Mouse (Mus musculus) Patski (cell line): ENCODE data around the gene Zfr2. TPM values are rescaled to one million over a fixed set of nuclear protein-coding genes. Genes with fewer than 3 reads are reported as not detected.

Experiments used
- ATAC-seq: fragments of 100-300 bp; one replicate; pipeline ENCODE4 v1.8.0; 2021
- CTCF ChIA-PET: fragments of 350-600 bp; sonication (Branson Sonifier 250); formaldehyde crosslinking; loops from one replicate; lab custom pipeline; 2022; ENCODE audit warnings: inconsistent platforms; lab: Charles Lee
- POLR2A ChIA-PET: fragments of 350-600 bp; sonication (Branson Sonifier 250); formaldehyde crosslinking; loops from one replicate; lab custom pipeline; 2022; ENCODE audit warnings: antibody characterized with exemption, inconsistent platforms; lab: Charles Lee
- DNase-seq: peaks from one replicate; pipeline ENCODE4 v3.0.0-alpha.2; 2011; ENCODE audit warnings: low read depth, low spot score
- H3K27me3 ChIP-seq: fragments of 371-371 bp; one replicate; pipeline ENCODE4 v1.5.1; 2021
- CTCF ChIP-seq: fragments of 100-300 bp; IDR thresholded peaks from one replicate; pipeline ENCODE4 v1.5.1; 2021
- in situ Hi-C: fragments of 300-500 bp; cut with MboI; formaldehyde crosslinking; loops from 3 replicates; pipeline ENCODE4 v1.11.1; 2018; ENCODE audit warnings: low pct_unique_long_range_greater_than_20kb, mixed read lengths
- polyA plus RNA-seq: library from polyadenylated mRNA; unstranded; gene quantifications from one replicate; pipeline ENCODE4 v1.2.3, GENCODE M21; 2021

The Zfr2 gene
- 11.7 TPM for polyA plus RNA-seq

- ATAC-seq (peak; percentile 83), DNase-seq (peak; percentile 57)
- POLR2A ChIA-PET, result interaction anchor here (0.6 to 0.9 kb wide), 2 partner anchors 15 to 1535 kb away, joined by 3 to 7 read pairs; no protein-coding TSS in a partner anchor
- no peak for TF ChIP-seq CTCF
- CTCF ChIA-PET, result no interaction called here
- peaks cover 2% of the 10 kb centered on the region for H3K27me3 ChIP-seq
- in situ Hi-C loops, result no loop called here
Measured at GRCm38 (mm10) chr10:81232580-81233225, at the start of gene Zfr2. Gene Zfr2 (plus strand): TSS chr10:81233155.

GRCm38 (mm10) chr10:81183805-81184204 is 49.1 kb upstream of the Zfr2 start, which contains the start of gene 4930442H23Rik:
Gene 4930442H23Rik (minus strand): TSS chr10:81183849.
- in situ Hi-C loops, result no loop called here
- H3K27me3 ChIP-seq, result no peaks in the 10 kb centered on the region
- no peak for ATAC-seq
- POLR2A ChIA-PET, result interaction anchor here (1.4 kb wide), 1 partner anchor 9 kb away, joined by 6 read pairs; no protein-coding TSS in a partner anchor
- CTCF ChIA-PET, result interaction anchor here (0.8 kb wide), 1 partner anchor 105 kb away, joined by 3 read pairs; no protein-coding TSS in a partner anchor
- no peak for DNase-seq
- no peak for TF ChIP-seq CTCF

DNA sequence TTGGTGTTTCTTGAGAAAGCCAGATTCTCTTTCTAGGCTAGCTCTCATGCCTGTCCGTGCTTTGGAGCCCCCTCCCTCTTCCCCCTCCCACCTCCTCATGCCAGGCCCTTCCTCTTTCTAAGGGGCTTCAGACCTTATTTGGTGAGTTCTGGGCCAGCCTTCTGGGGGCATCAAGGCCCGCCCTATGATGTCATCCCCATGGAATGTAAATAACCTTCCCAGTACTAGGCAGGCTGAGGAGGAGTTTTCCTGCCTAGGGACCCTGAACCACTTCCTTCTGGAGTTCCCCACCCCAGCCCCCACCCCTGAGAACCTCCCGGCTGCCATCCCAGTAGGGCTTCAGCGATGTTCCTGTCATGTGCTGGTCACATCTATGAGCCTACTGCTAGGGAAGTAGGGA is 48.2 kb upstream of the Zfr2 start:
- in situ Hi-C loops, result no loop called here
- ChIA-PET CTCF (interaction anchor here (1.1 kb wide), 1 partner anchor 38 kb away, joined by 4 read pairs; no protein-coding TSS in a partner anchor), POLR2A (no interaction called here)
- no peak for TF ChIP-seq CTCF
- ATAC-seq (no peak), DNase-seq (no peak)
- H3K27me3 ChIP-seq, result no peaks in the 10 kb centered on the region

- ChIA-PET CTCF (no interaction called here), POLR2A (interaction anchor here (0.6 kb wide), 1 partner anchor 50 kb away, joined by 5 read pairs; no protein-coding TSS in a partner anchor)
- TF ChIP-seq CTCF, result no peak
- no peaks in the 10 kb centered on the region for H3K27me3 ChIP-seq
- in situ Hi-C loops, result no loop called here
- ATAC-seq (no peak), DNase-seq (no peak)
Measured at GRCm38 (mm10) chr10:81187161-81187560, 45.8 kb upstream of the Zfr2 start.

DNA sequence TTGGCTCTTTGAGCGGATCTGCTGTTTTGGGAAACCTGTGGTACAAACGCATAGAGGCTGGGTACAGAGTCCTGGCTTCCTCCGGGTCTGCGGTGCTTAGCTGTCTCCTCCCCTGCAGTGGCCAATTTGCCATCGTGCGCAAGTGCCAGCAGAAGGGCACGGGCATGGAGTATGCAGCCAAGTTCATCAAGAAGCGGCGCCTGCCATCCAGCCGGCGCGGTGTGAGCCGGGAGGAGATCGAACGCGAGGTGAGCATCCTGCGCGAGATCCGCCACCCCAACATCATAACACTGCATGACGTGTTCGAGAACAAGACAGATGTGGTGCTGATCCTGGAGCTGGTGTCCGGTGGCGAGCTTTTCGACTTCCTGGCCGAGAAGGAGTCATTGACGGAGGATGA is 43.1 kb upstream of the Zfr2 start:
- DNase-seq (no peak), ATAC-seq (no peak)
- no peaks in the 10 kb centered on the region for H3K27me3 ChIP-seq
- POLR2A ChIA-PET, result interaction anchor here (0.7 to 1.8 kb wide), 3 partner anchors 12 to 33 kb away, joined by 5 to 11 read pairs (median 6); no protein-coding TSS in a partner anchor
- in situ Hi-C loops, result no loop called here
- CTCF ChIA-PET, result interaction anchor here (1.3 kb wide), 1 partner anchor 55 kb away, joined by 3 read pairs; no protein-coding TSS in a partner anchor
- no peak for TF ChIP-seq CTCF

GRCm38 (mm10) chr10:81190236-81190911 is 42.6 kb upstream of the Zfr2 start:
- ATAC-seq, result no peak
- POLR2A ChIA-PET, result interaction anchor here (1.1 to 1.8 kb wide), 2 partner anchors 12 to 34 kb away, joined by 5 to 6 read pairs; no protein-coding TSS in a partner anchor
- no peak for TF ChIP-seq CTCF
- in situ Hi-C loops, result no loop called here
- CTCF ChIA-PET, result interaction anchor here (1.3 to 4.4 kb wide), 2 partner anchors 27 to 54 kb away, joined by 3 to 23 read pairs; no protein-coding TSS in a partner anchor
- no peaks in the 10 kb centered on the region for H3K27me3 ChIP-seq
- DNase-seq, result no peak

DNA sequence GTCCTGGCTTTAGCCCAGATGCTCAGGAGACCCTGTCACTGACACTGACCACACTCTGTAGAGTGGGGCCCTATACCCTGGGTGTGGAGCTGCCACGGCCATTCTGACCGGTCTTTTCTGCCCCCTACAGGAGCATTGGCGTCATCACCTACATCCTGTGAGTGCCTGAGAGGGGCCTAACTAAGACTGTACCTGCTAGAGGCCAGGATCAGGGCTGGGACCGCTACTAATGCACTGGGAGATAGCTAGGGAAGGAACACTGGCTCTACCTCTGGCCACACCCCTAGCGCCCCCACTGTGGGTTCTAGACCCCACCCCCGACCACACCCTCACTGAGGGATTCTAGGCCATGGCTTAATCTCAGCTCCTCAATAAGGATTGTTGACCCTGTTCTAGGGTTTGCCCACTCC is 42.0 kb upstream of the Zfr2 start:
- DNase-seq (no peak), ATAC-seq (no peak)
- in situ Hi-C loops, result no loop called here
- ChIA-PET POLR2A (interaction anchor here (1.8 kb wide), 1 partner anchor 13 kb away, joined by 6 read pairs; no protein-coding TSS in a partner anchor), CTCF (interaction anchor here (4.4 kb wide), 1 partner anchor 26 kb away, joined by 23 read pairs; no protein-coding TSS in a partner anchor)
- no peaks in the 10 kb centered on the region for H3K27me3 ChIP-seq
- TF ChIP-seq CTCF, result no peak

DNA sequence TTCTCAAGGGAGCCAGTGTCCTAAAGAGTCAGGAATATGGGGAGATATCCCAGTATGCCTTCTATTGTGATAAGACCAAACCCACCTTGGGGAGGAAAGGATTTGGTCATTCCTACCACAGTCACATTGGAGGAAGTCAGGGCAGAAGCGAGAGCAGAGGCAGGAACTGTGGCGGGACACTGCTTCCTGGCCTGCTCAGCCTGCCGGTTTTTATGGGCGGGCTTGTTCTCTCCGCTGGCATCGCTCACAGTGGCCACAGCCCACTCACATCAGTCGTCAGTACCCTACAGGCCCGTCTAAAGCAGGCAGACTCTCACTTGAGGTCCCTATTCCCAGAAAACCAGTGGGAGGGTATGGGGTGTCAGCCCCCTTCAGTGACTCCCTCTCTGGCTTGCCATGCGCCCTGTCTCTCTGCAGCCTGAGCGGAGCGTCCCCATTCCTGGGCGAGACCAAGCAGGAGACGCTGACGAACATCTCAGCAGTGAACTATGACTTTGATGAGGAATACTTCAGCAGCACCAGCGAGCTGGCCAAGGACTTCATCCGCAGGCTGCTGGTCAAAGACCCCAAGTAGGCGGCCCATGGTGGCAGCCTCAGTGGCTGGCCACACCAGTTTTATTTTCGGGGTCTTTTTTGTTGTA is 41.5 kb upstream of the Zfr2 start:
- POLR2A ChIA-PET, result interaction anchor here (1.2 to 1.8 kb wide), 2 partner anchors 13 to 40 kb away, joined by 4 to 6 read pairs; partner anchors contain the start of gene Atcay
- ATAC-seq (no peak), DNase-seq (no peak)
- in situ Hi-C loops, result no loop called here
- no peak for TF ChIP-seq CTCF
- H3K27me3 ChIP-seq, result no peaks in the 10 kb centered on the region
- CTCF ChIA-PET, result interaction anchor here (4.4 kb wide), 1 partner anchor 26 kb away, joined by 23 read pairs; no protein-coding TSS in a partner anchor

DNA sequence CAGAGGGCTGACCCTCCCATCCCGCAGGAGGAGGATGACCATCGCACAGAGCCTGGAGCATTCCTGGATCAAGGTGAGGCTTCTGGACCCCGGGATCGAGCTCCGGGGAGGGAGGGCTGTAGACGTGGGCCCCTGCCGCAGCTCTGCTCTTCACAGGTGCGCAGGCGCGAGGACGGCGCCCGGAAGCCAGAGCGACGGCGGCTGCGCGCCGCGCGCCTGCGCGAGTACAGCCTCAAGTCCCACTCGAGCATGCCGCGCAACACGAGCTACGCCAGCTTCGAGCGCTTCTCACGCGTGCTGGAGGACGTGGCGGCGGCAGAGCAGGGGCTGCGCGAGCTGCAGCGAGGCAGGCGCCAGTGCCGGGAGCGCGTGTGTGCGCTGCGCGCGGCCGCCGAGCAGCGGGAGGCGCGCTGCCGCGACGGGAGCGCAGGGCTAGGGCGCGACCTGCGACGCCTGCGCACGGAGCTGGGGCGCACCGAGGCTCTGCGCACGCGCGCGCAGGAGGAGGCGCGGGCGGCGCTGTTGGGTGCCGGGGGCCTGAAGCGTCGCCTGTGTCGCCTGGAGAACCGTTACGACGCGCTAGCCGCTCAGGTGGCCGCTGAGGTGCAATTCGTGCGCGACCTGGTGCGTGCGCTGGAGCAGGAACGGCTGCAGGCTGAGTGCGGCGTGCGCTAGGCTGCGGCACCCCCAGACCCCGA is 40.5 kb upstream of the Zfr2 start:
- no peak for TF ChIP-seq CTCF
- in situ Hi-C loops, result no loop called here
- DNase-seq, result no peak
- ChIA-PET POLR2A (interaction anchor here (0.9 to 2.3 kb wide), 4 partner anchors 9 to 39 kb away, joined by 3 to 8 read pairs (median 5); partner anchors contain the start of genes 4930442H23Rik and Atcay), CTCF (interaction anchor here (4.4 kb wide), 1 partner anchor 25 kb away, joined by 23 read pairs; no protein-coding TSS in a partner anchor)
- H3K27me3 ChIP-seq, result no peaks in the 10 kb centered on the region
- no peak for ATAC-seq
